Mouse (Mus musculus) right cerebral cortex, postnatal 25 days (tissue): ENCODE measurements around the gene Zer1.
"Not testable (repeated sequence)": the region's sequence is repeated elsewhere in the genome, so short reads cannot be mapped to it uniquely, and the experiment has no call there.

Experiments
- DNase-seq: peaks from one replicate; pipeline ENCODE4 v3.0.0; 2022

Zer1 gene

GRCm38 (mm10) chr2:30124472-30125274, at the start of gene Zer1:
Zer1 (minus strand) TSS chr2:30124585.
- DNase-seq = peak; percentile 94

- DNase-seq = no peak
Measured at GRCm38 (mm10) chr2:30173541-30174240, 49.3 kb upstream of the Zer1 start.

GRCm38 (mm10) chr2:30171997-30172382, 47.6 kb upstream of the Zer1 start:
- no peak for DNase-seq

- DNase-seq = peak; percentile 89
Measured at GRCm38 (mm10) chr2:30171371-30171996, 47.1 kb upstream of the Zer1 start, which contains the start of gene Endog. Endog (plus strand) TSS chr2:30171493.

- DNase-seq = no peak
Measured at GRCm38 (mm10) chr2:30166677-30167076, 42.3 kb upstream of the Zer1 start.

- DNase-seq = no peak
Measured at GRCm38 (mm10) chr2:30164340-30164932, 40.1 kb upstream of the Zer1 start.

GRCm38 (mm10) chr2:30161809-30162208, 37.4 kb upstream of the Zer1 start:
- DNase-seq = no peak

- DNase-seq = not testable (repeated sequence)
Measured at GRCm38 (mm10) chr2:30159871-30160270, 35.5 kb upstream of the Zer1 start.

- DNase-seq = no peak
Measured at GRCm38 (mm10) chr2:30152616-30153015, 28.2 kb upstream of the Zer1 start.

GRCm38 (mm10) chr2:30151840-30152239, 27.5 kb upstream of the Zer1 start:
- no peak for DNase-seq

- DNase-seq = no peak
Measured at GRCm38 (mm10) chr2:30147466-30147865, 23.1 kb upstream of the Zer1 start.

GRCm38 (mm10) chr2:30144436-30144835, 20.1 kb upstream of the Zer1 start:
- no peak for DNase-seq

- not testable (repeated sequence) for DNase-seq
Measured at GRCm38 (mm10) chr2:30140021-30140420, 15.6 kb upstream of the Zer1 start.

- no peak for DNase-seq
Measured at GRCm38 (mm10) chr2:30136458-30136857, 12.1 kb upstream of the Zer1 start.

GRCm38 (mm10) chr2:30134928-30135620, 10.7 kb upstream of the Zer1 start:
- no peak for DNase-seq

GRCm38 (mm10) chr2:30134378-30134711, 10.0 kb upstream of the Zer1 start:
- no peak for DNase-seq

GRCm38 (mm10) chr2:30133613-30134377, 9.4 kb upstream of the Zer1 start, which contains the start of gene Tbc1d13:
Tbc1d13 (plus strand) TSS chr2:30133746.
- peak; percentile 97 for DNase-seq

- DNase-seq = no peak
Measured at GRCm38 (mm10) chr2:30132801-30133612, 8.6 kb upstream of the Zer1 start.

- DNase-seq = not testable (repeated sequence)
Measured at GRCm38 (mm10) chr2:30131240-30131639, 6.9 kb upstream of the Zer1 start.

- DNase-seq = no peak
Measured at GRCm38 (mm10) chr2:30130156-30130555, 5.8 kb upstream of the Zer1 start.

GRCm38 (mm10) chr2:30128789-30129188, 4.4 kb upstream of the Zer1 start:
- no peak for DNase-seq
